Mouse (Mus musculus) intestine, embryonic 14.5 days (tissue): Measurements from ENCODE around the gene Nop56. TPM values are rescaled to one million over a fixed set of nuclear protein-coding genes. Genes with fewer than 3 reads are reported as not detected.

Experiments
- ATAC-seq: fragments of 200-750 bp; cut with Nextera tagmentation; replicated peaks from 2 replicates; pipeline ENCODE4 v1.8.0; 2017; ENCODE audit warnings: low read depth, moderate number of reproducible peaks, moderate TSS enrichment, moderate library complexity; ENCODE audit not compliant: low FRiP score, low TSS enrichment
- DNase-seq: peaks from one replicate; pipeline ENCODE4 v3.0.0-alpha.2; 2018; ENCODE audit warnings: low spot score
- H3K27ac ChIP-seq: fragments of 300-500 bp; sonication (generic); 2 replicates; pipeline ENCODE4 v1.5.1; 2014; ENCODE audit warnings: low read depth, mild to moderate bottlenecking, control low read depth
- H3K27me3 ChIP-seq: fragments of 300-500 bp; sonication (generic); replicated peaks from 2 replicates; pipeline ENCODE4 v1.6.1; 2014; ENCODE audit warnings: low read length, control low read depth; ENCODE audit not compliant: control insufficient read depth, insufficient read depth
- H3K36me3 ChIP-seq: fragments of 300-500 bp; sonication (generic); 2 replicates; pipeline ENCODE4 v1.6.1; 2014; ENCODE audit warnings: low read length, control low read depth; ENCODE audit not compliant: control insufficient read depth, insufficient read depth
- H3K4me1 ChIP-seq: fragments of 300-500 bp; sonication (generic); replicated peaks from 2 replicates; pipeline ENCODE4 v1.6.1; 2014; ENCODE audit warnings: low read length, control low read depth, mixed read lengths; ENCODE audit not compliant: control insufficient read depth, insufficient read depth
- H3K4me2 ChIP-seq: fragments of 300-500 bp; sonication (generic); 2 replicates; pipeline ENCODE4 v1.6.1; 2014; ENCODE audit warnings: low read length
- H3K4me3 ChIP-seq: fragments of 300-500 bp; sonication (generic); 2 replicates; pipeline ENCODE4 v1.5.1; 2014; ENCODE audit warnings: low read depth, low read length, control low read depth, mixed read lengths
- H3K9ac ChIP-seq: fragments of 300-500 bp; sonication (generic); 2 replicates; pipeline ENCODE4 v1.6.1; 2014; ENCODE audit warnings: mild to moderate bottlenecking, low read length
- H3K9me3 ChIP-seq: fragments of 300-500 bp; sonication (generic); 2 replicates; pipeline ENCODE4 v1.6.1; 2016; ENCODE audit warnings: low read length, control low read depth; ENCODE audit not compliant: control insufficient read depth
- WGBS: fragments of 180-500 bp; shearing (Covaris S2); extraction: QIAGEN DNeasy Blood & Tissue Kit; methylation state at CpG from one replicate; pipeline ENCODE4 v1.1.7; 2014; 5-methylcytosine and 5-hydroxymethylcytosine counted together
- polyA plus RNA-seq: library from polyadenylated mRNA; unstranded; fragments of >200 nt; fragmentation: Nextera tagmentation; extraction: Ambion mirVana; gene quantifications from 2 replicates; pipeline ENCODE4 v1.2.1, GENCODE M21; 2014

The Nop56 gene
- polyA plus RNA-seq, 1 experiment from 2014 or later: 334 TPM

- Histone ChIP-seq H3K4me3 (no peak overlapping the region), H3K4me1 (no peaks in the 10 kb centered on the region), H3K9me3 (no peaks in the 10 kb centered on the region), H3K36me3 (peaks cover 59% of the 10 kb centered on the region), H3K9ac (no peak overlapping the region), H3K27ac (no peak overlapping the region), H3K4me2 (no peak overlapping the region), H3K27me3 (no peaks in the 10 kb centered on the region)
- WGBS: 58% methylated on average over 4 of the region's 4 CpGs
- no peak for ATAC-seq
- DNase-seq: no peak
Observed at GRCm38 (mm10) chr2:130303014-130303413, 28.8 kb downstream of the Nop56 start.

DNA sequence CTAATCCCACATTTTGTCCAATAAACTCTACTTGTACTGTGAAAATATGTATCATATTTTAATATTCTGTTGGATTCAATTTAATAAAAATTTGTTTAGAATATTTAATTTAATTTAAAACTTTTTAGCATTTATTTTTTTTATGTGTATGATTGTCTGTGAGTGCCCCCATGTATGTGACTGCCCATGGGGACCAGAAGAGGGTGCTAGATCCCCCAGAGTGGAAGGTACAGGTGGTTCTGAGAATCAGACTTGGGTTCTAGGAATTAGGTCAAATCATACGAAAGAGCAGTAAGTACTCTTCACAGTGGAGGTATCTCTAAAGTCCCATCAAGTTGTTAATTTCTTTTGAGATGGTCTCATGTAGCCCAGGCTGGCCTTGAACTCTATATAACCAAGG, 52.8 kb downstream of the Nop56 start:
- no peak for ATAC-seq
- H3K27ac ChIP-seq: no peak overlapping the region
- H3K9me3 ChIP-seq: no peaks in the 10 kb centered on the region
- WGBS: 62% methylated on average over 1 of the region's 1 CpGs
- H3K4me3 ChIP-seq: no peak overlapping the region
- H3K9ac ChIP-seq: no peak overlapping the region
- DNase-seq: no peak
- H3K4me1 ChIP-seq: no peaks in the 10 kb centered on the region
- H3K27me3 ChIP-seq: no peaks in the 10 kb centered on the region
- no peaks in the 10 kb centered on the region for H3K36me3 ChIP-seq
- H3K4me2 ChIP-seq: no peak overlapping the region

Other genes with a start within 250 kb of the Nop56 start
- not detected in 2 replicates for gene Tgm6, start 162.0 kb upstream of the Nop56 start, polyA plus RNA-seq
- gene Snrpb, start 95.0 kb upstream of the Nop56 start, polyA plus RNA-seq: 638 and 666 TPM in 2 replicates
- not detected in 2 replicates for gene Tmc2, start 79.2 kb upstream of the Nop56 start, polyA plus RNA-seq
- gene Idh3b, start 10.1 kb downstream of the Nop56 start, polyA plus RNA-seq: 214 and 215 TPM in 2 replicates
- 2.9 and 3.6 TPM in 2 replicates for gene Ebf4, start 20.7 kb downstream of the Nop56 start, polyA plus RNA-seq
- gene Cpxm1, start 123.1 kb downstream of the Nop56 start, polyA plus RNA-seq: 35.8 and 40.8 TPM in 2 replicates
- gene Gm28372, start 130.8 kb downstream of the Nop56 start, polyA plus RNA-seq: not detected in 2 replicates
- 0.52 TPM in 1 of 2 replicates, not detected in the other for gene 1700020A23Rik, start 130.8 kb downstream of the Nop56 start, polyA plus RNA-seq
- gene Tmem239, start 132.0 kb downstream of the Nop56 start, polyA plus RNA-seq: not detected in 2 replicates
- 62.7 and 78.0 TPM in 2 replicates for gene Vps16, start 149.9 kb downstream of the Nop56 start, polyA plus RNA-seq
- gene Pced1a, start 150.3 kb downstream of the Nop56 start, polyA plus RNA-seq: 10.1 and 11.7 TPM in 2 replicates
- 95.1 and 98.6 TPM in 2 replicates for gene Ptpra, start 175.8 kb downstream of the Nop56 start, polyA plus RNA-seq